Comparison of ENCODE assay signal across 8 mouse cellular contexts in genomic region chr7:120635362-120635781, GRCm38 (mm10). TPM values are rescaled to one million over a fixed set of nuclear protein-coding genes. Genes with fewer than 3 reads are reported as not detected.
DNase-seq lines count a peak whose midpoint lies in the region; ATAC-seq and TF ChIP-seq lines count a peak whose summit lies in the region.

No protein-coding gene starts in this region.

- H3K79me2 ChIP-seq in macrophage (ENCODE audit: inconsistent target): peaks cover 40% of the 10 kb centered on the region

- 0% methylated on average over 32 of the region's 32 CpGs for WGBS in cerebellum, adult 2 months
- under 1% methylated on average over 32 of the region's 32 CpGs for whole genome bisulfite sequencing in forebrain, embryonic 16.5 days
- 0% methylated on average over 32 of the region's 32 CpGs for WGBS in macrophage (ENCODE audit: missing documents)

- no peak for TF ChIP-seq EP300 in ES-Bruce4 (IDR thresholded peaks at IDR 0.05; ENCODE audit: insufficient read depth, low read depth, low read length)

- no peak for TF ChIP-seq POLR2A in cerebellum, adult 2 months (IDR thresholded peaks at IDR 0.05; ENCODE audit: borderline replicate concordance, insufficient read depth, low read length)
- no peak for TF ChIP-seq POLR2A in ES-Bruce4 (IDR thresholded peaks at IDR 0.05; ENCODE audit: insufficient read depth, low read length)

- no peaks in the 10 kb centered on the region for H3K27me3 ChIP-seq in cerebellum, adult 2 months (ENCODE audit: control insufficient read depth, insufficient read depth, low read length)
- no peaks in the 10 kb centered on the region for H3K27me3 ChIP-seq in ES-Bruce4 (ENCODE audit: control insufficient read depth, insufficient read depth, low read length, poor library complexity, severe bottlenecking)
- no peaks in the 10 kb centered on the region for H3K27me3 ChIP-seq in forebrain, embryonic 16.5 days (replicated peaks; ENCODE audit: control insufficient read depth, insufficient read depth, low read length)

- H3K36me3 ChIP-seq in ES-Bruce4 (ENCODE audit: control insufficient read depth, insufficient read depth, low read length, poor library complexity, severe bottlenecking) (peaks cover 20% of the 10 kb centered on the region), macrophage (ENCODE audit: inconsistent target) (peaks cover 30% of the 10 kb centered on the region)
- H3K36me3 ChIP-seq in forebrain, embryonic 16.5 days (ENCODE audit: control insufficient read depth, insufficient read depth): peaks cover 16% of the 10 kb centered on the region

- ATAC-seq in forebrain, embryonic 16.5 days: peak; percentile 73

- TF ChIP-seq CTCF in cerebellum, adult 2 months (IDR thresholded peaks at IDR 0.05; ENCODE audit: borderline replicate concordance, insufficient read depth, low read depth, low read length): no peak
- no peak for TF ChIP-seq CTCF in ES-Bruce4 (IDR thresholded peaks at IDR 0.05; ENCODE audit: low read depth, low read length)

- peaks cover 3% of the 10 kb centered on the region; the same call in 1 of the 2 replicates for H3K4me1 ChIP-seq in cerebellum, adult 2 months (ENCODE audit: control insufficient read depth, insufficient read depth, low read length)
- H3K4me1 ChIP-seq in ES-Bruce4 (ENCODE audit: control insufficient read depth, insufficient read depth, low read length): peaks cover 2% of the 10 kb centered on the region
- peaks cover 14% of the 10 kb centered on the region for H3K4me1 ChIP-seq in forebrain, embryonic 16.5 days (replicated peaks; ENCODE audit: control insufficient read depth, insufficient read depth, low read length)

- peak overlapping the region; percentile 79 for H3K9ac ChIP-seq in ES-Bruce4 (ENCODE audit: low read depth, poor library complexity, severe bottlenecking)
- H3K9ac ChIP-seq in forebrain, embryonic 16.5 days (replicated peaks; ENCODE audit: low read depth, low read length): peak overlapping the region; percentile 96

- H3K4me3 ChIP-seq in cerebellum, adult 2 months (replicated peaks; ENCODE audit: insufficient read depth, low read depth, low read length): peak overlapping the region; percentile 88
- peak overlapping the region; percentile 65 for H3K4me3 ChIP-seq in ES-Bruce4 (ENCODE audit: low read depth, low read length)
- peak overlapping the region; percentile 72 for H3K4me3 ChIP-seq in forebrain, embryonic 16.5 days (replicated peaks; ENCODE audit: low read length)
- peak overlapping the region; percentile 98 for H3K4me3 ChIP-seq in macrophage (ENCODE audit: inconsistent target)

- no peaks in the 10 kb centered on the region for H3K9me3 ChIP-seq in ES-Bruce4 (replicated peaks; ENCODE audit: control insufficient read depth, insufficient read depth, low read length, poor library complexity, severe bottlenecking)
- H3K9me3 ChIP-seq in forebrain, embryonic 16.5 days (ENCODE audit: control insufficient read depth, low read length): no peaks in the 10 kb centered on the region

- peak overlapping the region; percentile 92 for H3K27ac ChIP-seq in cerebellum, adult 2 months (ENCODE audit: insufficient read depth, low read length)
- H3K27ac ChIP-seq in ES-Bruce4 (ENCODE audit: insufficient read depth, low read length) (no peak overlapping the region), macrophage (peak overlapping the region; percentile 51)
- peak overlapping the region; percentile 79 for H3K27ac ChIP-seq in forebrain, embryonic 16.5 days (ENCODE audit: low read length)

- H3K4me2 ChIP-seq in forebrain, embryonic 16.5 days (ENCODE audit: low read length): peak overlapping the region; percentile 91

- DNase-seq in cerebellum, adult 2 months: no peak
- DNase-seq in cerebellum, adult 9-10 months: no peak
- no peak for DNase-seq in cerebellum, postnatal 4 days (ENCODE audit: low spot score in 2 of 2)
- no peak for DNase-seq in gastrocnemius, postnatal 25 days
- no peak for DNase-seq in thymus, postnatal 4 days

RNA-seq across cellular contexts. Expression of gene Uqcrc2, which starts 0.4 kb away (rescaled TPM):
- polyA plus RNA-seq in cerebellum, adult 2 months (2012; rRNA removed): 279 and 293 TPM in 2 replicates
- 274 and 293 TPM in 2 replicates for polyA plus RNA-seq in ES-Bruce4 (2011; ENCODE audit: insufficient read depth, insufficient read length, low read depth, missing spikeins)
- polyA plus RNA-seq in forebrain, embryonic 16.5 days (2015; fragmentation: Nextera tagmentation; extraction: Ambion mirVana): 225 and 231 TPM in 2 replicates
- 10 to 100 TPM in 24 of 26 experiments, 1 to 10 TPM in 2; 5.6 to 32.3 (median 23.6) TPM for total RNA-seq in macrophage (2018; cell fraction: chromatin; rRNA removed)
- total RNA-seq in macrophage (2018; cell fraction: cytosol; rRNA removed): 10 to 100 TPM; 52.1 to 82.4 (median 65.0) TPM
- total RNA-seq in macrophage (2018; cell fraction: nucleus; rRNA removed): 10 to 100 TPM in 25 of 26 experiments, 1 to 10 TPM in 1; 7.6 to 38.3 (median 25.3) TPM
- polyA plus RNA-seq in macrophage (2018): 72.9 to 108 TPM (median 91.4 TPM) in 3 replicates
- total RNA-seq in gastrocnemius, postnatal 25 days (2021): 100 to 1,000 TPM; 519 to 547 TPM

RNA-seq across cellular contexts. Expression of gene Pdzd9, which starts 34.8 kb away (rescaled TPM):
- polyA plus RNA-seq in cerebellum, adult 2 months (2012; rRNA removed): 0.08 TPM in 1 of 2 replicates, not detected in the other
- polyA plus RNA-seq in ES-Bruce4 (2011; ENCODE audit: insufficient read depth, insufficient read length, low read depth, missing spikeins) (not detected in 2 replicates), macrophage (2018) (0.10 TPM in 1 of 3 replicates, not detected in the others)
- polyA plus RNA-seq in forebrain, embryonic 16.5 days (2015; fragmentation: Nextera tagmentation; extraction: Ambion mirVana): 0.24 and 0.35 TPM in 2 replicates
- not detected for total RNA-seq in macrophage (2018; cell fraction: chromatin; rRNA removed)
- total RNA-seq in macrophage (2018; cell fraction: cytosol; rRNA removed): under 1 TPM in 8 of 26 experiments, not detected in 18; 0.07 to 0.19 (median 0.12) TPM
- not detected for total RNA-seq in macrophage (2018; cell fraction: nucleus; rRNA removed)
- not detected for total RNA-seq in gastrocnemius, postnatal 25 days (2021)

RNA-seq across cellular contexts. Expression of gene Mosmo, which starts 42.0 kb away (rescaled TPM):
- polyA plus RNA-seq in cerebellum, adult 2 months (2012; rRNA removed): 31.1 and 32.1 TPM in 2 replicates
- polyA plus RNA-seq in ES-Bruce4 (2011; ENCODE audit: insufficient read depth, insufficient read length, low read depth, missing spikeins): 34.1 and 35.7 TPM in 2 replicates
- polyA plus RNA-seq in forebrain, embryonic 16.5 days (2015; fragmentation: Nextera tagmentation; extraction: Ambion mirVana): 13.2 and 13.5 TPM in 2 replicates
- 10 to 100 TPM; 11.0 to 90.3 (median 38.2) TPM for total RNA-seq in macrophage (2018; cell fraction: chromatin; rRNA removed)
- 10 to 100 TPM; 11.3 to 22.4 (median 15.3) TPM for total RNA-seq in macrophage (2018; cell fraction: cytosol; rRNA removed)
- total RNA-seq in macrophage (2018; cell fraction: nucleus; rRNA removed): 100 to 1,000 TPM in 1 of 26 experiments, 10 to 100 TPM in 25; 17.3 to 102 (median 52.7) TPM
- polyA plus RNA-seq in macrophage (2018): 9.4 to 12.6 TPM (median 12.5 TPM) in 3 replicates
- total RNA-seq in gastrocnemius, postnatal 25 days (2021): 10 to 100 TPM; 20.2 to 20.7 TPM
